Mouse (Mus musculus) liver, embryonic 14.5 days (tissue): ENCODE data around the gene Fgfr2.

Source experiments
- CTCF ChIP-seq: IDR thresholded peaks from 2 replicates; pipeline ENCODE4 v1.5.1; 2016; ENCODE audit warnings: antibody characterized with exemption, low read depth, control low read depth
- EP300 ChIP-seq: IDR thresholded peaks from 2 replicates; pipeline ENCODE4 v1.6.1; 2016; ENCODE audit warnings: antibody characterized with exemption, low read depth

GRCm38 (mm10) chr7:132637292-132637691 lies 485.9 kb downstream of the Fgfr2 start:
- TF ChIP-seq CTCF (no peak), EP300 (no peak)
